Mouse (Mus musculus): ENCODE measurements around the gene Slc9a1.
A peak's percentile ranks its signal among the peaks of the same experiment; 100 is the strongest.

Gene Slc9a1

GRCm38 (mm10) chr4:133375812-133376577, 6.5 kb downstream of the Slc9a1 start:
- DNase-seq, result peak; percentile 60

DNA sequence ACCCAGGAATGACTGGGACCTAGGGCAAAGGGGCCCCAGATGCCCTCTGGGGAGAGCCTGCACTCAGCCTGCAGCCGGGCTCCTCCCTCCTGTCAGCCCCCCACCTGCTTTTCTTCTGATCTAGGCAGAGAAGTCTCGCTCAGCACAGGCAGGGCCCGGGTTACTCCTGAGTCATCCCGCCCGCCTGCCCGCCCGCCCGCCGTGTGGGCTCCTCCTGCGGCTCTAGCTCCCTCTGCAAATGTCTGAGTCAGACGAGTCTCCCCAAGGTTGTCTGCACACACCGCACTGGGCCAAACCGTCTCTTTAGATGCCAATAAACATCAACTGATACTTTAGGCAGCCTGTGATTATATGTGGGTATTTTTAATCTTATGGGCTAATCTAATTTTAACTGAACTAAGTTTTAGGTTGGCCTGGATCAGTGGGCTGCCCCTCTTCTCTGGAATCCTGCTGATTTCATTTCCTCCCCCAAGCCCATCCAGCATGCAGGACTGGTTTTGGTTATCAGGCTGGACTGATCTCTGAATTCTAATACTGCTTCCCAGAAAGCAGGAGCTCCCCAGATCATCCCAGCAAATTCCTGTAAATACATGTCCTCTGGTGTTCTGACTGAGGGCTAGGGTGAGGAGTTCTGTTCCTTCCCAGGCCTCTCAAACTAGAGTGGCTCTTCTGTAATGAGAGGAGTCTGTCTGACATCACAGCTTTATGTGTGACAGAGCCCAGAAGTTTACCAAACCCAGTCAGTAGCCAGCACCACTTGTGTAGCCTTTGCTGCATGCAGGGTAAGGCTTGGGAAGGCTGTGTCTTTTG, 8.9 kb downstream of the Slc9a1 start:
- DNase-seq, result peak; percentile 36

- peak; percentile 25 for DNase-seq
Measured at GRCm38 (mm10) chr4:133379046-133379347, 9.5 kb downstream of the Slc9a1 start.

GRCm38 (mm10) chr4:133379861-133380260, 10.4 kb downstream of the Slc9a1 start:
- DNase-seq, result no peak

DNA sequence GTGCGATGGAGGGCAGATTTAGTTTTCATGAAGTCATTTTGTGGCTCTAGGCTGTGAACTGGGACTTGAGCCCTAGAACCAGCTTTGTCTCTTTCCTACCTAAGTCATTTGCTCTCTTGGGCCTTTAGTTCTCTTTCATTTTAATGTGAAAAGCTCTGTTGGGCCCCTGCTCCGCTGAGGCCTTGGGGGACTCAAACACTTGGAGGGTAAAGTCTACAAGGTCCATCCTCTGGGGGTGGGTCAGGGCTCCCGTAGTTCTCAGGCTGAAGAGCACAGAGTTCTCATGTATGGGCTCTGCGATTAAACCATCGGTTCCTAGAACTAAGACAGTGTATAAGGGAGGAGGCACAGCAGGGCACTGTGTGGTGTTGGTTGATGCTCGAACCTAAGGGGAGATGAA, 11.0 kb downstream of the Slc9a1 start:
- peak; percentile 14 for DNase-seq

- no peak for DNase-seq
Measured at GRCm38 (mm10) chr4:133381141-133381540, 11.6 kb downstream of the Slc9a1 start.

- no peak for DNase-seq
Measured at GRCm38 (mm10) chr4:133386061-133386797, 16.7 kb downstream of the Slc9a1 start.

- no peak for DNase-seq
Measured at GRCm38 (mm10) chr4:133387053-133387452, 17.5 kb downstream of the Slc9a1 start.

DNA sequence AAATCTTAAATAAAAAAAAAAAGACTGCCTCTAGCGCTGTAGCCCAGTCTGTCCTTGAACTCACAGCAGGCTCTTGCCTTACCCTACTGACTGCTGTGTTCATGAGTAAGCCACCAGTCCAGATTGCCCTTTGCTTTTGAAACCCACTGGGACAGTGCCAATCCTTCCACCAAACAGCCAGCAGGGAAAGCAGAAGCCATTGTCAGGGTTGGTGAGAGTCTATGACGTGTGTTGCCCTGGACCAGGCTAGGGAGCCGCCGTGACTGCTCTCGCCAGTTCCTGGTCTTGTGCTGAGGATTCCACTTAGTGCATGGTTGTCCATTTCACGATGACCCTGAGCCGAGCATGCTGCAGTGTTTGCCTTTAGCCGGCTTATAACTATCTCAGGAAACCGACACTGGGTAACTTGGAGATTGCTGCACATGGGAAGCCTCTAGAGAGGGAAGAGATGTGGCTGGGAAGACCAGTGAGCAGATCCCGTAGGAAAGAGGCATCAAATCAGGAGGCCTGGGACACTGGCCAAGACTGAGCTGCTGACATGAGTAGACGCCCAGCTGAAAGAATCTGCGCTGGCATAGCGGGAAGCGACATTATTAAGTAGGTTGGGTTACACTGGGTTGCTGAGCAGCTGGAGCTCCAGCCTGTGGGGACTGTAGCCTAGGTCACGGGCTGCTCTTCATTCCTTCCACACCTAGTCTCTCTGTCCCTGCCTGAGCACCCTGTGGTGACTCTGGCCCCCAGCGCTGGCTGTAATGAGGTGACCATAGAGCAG, 19.5 kb downstream of the Slc9a1 start:
- DNase-seq, result peak; percentile 59

- no peak for DNase-seq
Measured at GRCm38 (mm10) chr4:133390042-133390441, 20.5 kb downstream of the Slc9a1 start.

- no peak for DNase-seq
Measured at GRCm38 (mm10) chr4:133390585-133390984, 21.1 kb downstream of the Slc9a1 start.

DNA sequence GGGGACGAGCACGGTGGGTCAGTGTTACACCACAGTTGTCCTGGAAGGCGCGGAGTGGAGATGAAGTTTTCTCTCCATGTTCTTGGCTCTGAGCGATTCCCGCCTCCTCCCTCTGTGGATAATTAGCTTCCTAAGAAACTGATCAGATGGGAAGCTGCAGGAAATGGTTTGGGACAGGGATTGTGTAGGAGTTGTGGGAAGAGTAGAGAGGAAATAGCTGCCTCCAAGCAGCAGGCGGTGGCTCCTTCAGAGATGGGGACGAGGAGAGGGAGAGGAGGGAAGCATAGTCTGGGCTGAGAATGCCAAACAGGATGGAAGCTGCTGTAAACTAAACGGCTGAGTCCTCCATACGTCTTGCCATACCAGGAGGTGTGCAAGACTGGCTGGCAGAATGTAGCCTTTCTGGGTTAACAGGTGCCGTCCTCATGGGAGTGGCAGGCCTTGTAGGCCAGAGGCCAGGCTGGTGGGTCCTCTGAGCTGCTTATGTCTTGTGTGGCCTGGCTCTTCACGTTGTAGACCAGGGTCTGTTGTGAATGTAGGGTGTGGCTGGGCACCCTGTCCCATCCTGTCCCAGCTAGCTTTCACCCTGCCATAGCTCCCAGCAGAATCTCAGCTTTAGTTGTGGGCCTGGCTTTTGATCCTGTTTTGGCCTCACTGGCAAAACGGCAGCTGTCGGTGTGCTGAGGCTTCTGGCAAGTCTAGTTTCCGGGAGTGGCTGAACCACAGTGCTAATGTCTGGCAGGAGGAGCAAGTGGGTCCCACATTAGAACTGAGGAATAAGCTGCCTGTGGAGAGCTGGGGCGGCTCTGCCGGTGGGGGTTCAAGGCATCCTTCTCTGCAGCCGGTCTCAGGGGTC, 21.9 kb downstream of the Slc9a1 start:
- DNase-seq, result peak; percentile 68

DNA sequence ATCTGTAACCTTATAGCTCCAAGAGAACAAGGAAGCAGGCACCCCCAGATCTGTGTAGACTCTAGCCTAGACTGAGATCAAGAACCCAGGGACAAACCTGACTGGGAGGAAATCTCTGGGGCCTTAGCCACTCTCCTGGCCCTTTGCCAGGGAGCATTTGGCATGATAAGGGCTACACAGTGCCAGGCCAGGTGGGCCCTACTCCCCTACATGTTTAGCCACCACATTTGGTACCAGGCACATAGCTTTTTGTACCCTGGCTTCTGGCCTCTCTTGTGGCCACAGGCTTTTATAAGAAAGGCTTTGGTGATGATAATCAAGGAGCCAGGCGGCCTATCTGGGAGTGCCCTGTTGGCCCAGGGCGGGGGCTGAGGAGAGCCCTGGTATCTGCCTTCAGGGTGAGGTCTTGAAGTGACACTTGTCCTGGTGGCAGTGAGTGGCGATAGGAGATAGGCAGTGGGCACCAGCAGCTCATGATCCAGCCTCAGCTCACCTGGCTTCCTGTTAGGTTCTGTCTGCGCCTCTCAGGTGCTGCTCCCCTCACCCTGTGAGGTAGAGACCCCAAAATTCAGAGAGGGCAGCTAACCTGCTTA, 25.6 kb downstream of the Slc9a1 start:
- no peak for DNase-seq

DNA sequence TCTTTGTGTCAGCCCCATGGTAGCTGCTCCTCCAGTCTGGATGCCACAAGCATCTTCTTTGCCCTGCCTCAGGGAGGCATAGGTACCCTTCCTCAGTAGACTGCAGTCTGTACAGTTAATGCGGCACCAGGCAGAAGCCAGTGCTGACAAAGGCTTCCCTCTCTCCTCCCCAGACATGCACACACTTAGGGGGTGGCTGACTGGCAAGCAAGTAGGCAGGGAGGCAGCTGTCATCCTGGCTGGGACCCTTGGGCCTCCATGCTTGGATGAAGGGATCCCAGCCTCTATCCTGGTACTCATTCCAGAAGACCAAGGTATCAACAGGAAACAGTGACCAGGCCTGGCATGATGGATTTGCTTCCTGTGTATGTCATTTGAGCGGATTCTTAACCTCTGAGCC, 26.6 kb downstream of the Slc9a1 start:
- DNase-seq, result no peak

DNA sequence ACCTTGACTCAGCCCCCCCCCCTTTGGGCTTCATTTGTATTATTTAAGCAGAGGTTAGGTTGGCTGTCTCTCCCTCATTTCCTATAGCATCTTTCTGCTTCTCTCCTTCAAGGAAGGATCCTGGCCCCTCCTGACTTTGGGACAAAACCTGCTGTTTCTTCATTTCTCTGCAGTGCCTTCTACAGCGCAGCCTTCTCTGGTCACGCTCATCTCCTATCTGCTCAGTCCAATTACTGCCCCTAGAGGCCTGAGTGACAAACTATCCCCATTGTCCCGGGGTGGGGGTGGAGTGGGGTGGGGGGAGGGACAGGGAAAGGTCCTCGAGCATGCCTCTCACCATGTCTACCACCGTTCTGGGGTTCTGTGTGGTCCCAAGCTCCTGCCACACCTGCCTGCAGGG, 27.8 kb downstream of the Slc9a1 start:
- DNase-seq, result no peak

GRCm38 (mm10) chr4:133397961-133398360, 28.5 kb downstream of the Slc9a1 start:
- DNase-seq, result no peak

DNA sequence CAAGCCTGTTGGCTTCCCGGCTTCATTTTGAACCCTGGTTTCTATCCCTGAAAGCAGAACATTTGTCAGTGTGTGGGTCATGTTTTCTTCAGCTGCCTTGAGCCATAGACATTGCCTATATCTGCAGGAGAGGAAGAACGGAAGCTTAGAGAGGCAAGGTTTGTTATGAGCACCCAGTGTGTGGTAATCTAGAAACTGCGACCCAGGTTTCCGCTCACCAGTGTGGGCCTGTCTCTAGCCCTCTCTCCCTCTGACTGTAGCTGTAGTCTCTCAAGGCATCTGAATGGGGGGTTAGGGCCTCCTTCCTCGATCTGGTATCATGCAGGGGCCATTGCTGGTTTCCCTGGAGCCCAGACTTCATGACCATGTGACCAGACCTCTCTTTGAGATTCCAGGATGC, 29.1 kb downstream of the Slc9a1 start:
- DNase-seq, result no peak

- DNase-seq, result peak; percentile 76
Measured at GRCm38 (mm10) chr4:133399509-133399908, 30.0 kb downstream of the Slc9a1 start.

DNA sequence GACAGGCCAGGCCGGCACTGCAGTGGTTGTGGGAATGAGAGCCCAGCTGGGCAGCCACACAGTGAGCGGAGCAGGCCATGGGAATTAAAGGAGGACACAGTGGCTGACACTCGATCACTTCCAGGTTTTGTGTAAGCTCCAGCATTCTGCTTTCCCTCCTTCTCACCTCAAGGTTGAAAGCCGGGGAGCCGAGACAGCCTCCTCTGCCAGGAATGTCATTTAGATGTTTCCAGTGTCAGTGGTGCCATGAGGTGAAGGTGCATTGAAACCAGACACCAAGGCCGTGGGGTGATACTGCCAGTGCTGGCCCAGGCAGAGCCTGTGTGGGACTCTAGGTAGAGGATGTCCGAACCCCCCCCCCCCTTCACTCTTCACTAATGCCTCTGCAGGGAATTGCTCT, 30.6 kb downstream of the Slc9a1 start:
- no peak for DNase-seq

DNA sequence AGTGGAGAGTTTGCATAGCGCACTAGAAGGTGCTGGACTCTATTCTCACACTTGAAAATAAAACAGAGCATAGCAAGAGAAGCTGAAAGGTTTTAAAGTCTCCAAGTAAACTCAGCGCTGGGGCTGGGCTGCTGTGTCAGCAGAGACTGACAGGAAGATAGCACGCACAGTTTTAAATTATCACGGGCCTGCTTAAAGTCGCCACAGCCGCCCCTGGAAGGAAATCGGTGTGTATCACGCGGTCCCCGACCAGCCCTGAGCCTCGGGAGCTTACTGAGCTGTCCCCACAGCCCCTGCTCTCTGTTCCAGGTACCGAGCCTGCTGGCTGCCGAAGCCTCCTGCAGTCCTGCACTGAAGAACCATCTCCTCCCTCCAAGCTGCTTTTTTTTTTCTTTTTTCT, 32.5 kb downstream of the Slc9a1 start:
- DNase-seq, result no peak

GRCm38 (mm10) chr4:133403611-133404228, 34.2 kb downstream of the Slc9a1 start:
- DNase-seq, result no peak
